Mouse (Mus musculus): Measurements from ENCODE around the gene Cacna1f.

GRCm38 (mm10) chrX:7658785-7659589 is 52.1 kb downstream of the Cacna1f start:
- TF ChIP-seq POLR2A (IDR thresholded peaks at IDR 0.05; ENCODE audit: low read depth, low read length) (no peak), CTCF (IDR thresholded peaks at IDR 0.05; ENCODE audit: extremely low read depth, insufficient read length, insufficient replicate concordance, low read depth, low read length) (no peak)

Data from small intestine, adult 2 months (tissue).